Mouse (Mus musculus) MEL (cell line): ENCODE results near the gene Ank2. TPM values are rescaled to one million over a fixed set of nuclear protein-coding genes. Genes with fewer than 3 reads are reported as not detected.

Experiments
- DNase-seq: peaks from one replicate; pipeline ENCODE4 v3.0.0; 2011; ENCODE audit warnings: low read depth, low spot score
- H3K27ac ChIP-seq: 2 replicates; pipeline ENCODE4 v1.5.1; 2012; ENCODE audit warnings: low read depth, mild to moderate bottlenecking, control low read depth, low read length, moderate library complexity; ENCODE audit not compliant: control insufficient read depth
- H3K27me3 ChIP-seq, 2 experiments: fragments of 150-350 bp in 1 of 2; sonication (generic) in 1 of 2; 2 replicates each; pipeline ENCODE4 v1.6.1; 2012; ENCODE audit warnings: low read length in 2 of 2, mild to moderate bottlenecking in 2 of 2, improper control_type of control experiment in 1 of 2, moderate library complexity in 1 of 2; ENCODE audit not compliant: insufficient read depth in 2 of 2, control insufficient read depth in 1 of 2
- H3K36me3 ChIP-seq, 2 experiments: 2 replicates each; pipeline ENCODE4 v1.6.1; 2012 to 2014; ENCODE audit warnings: low read length in 2 of 2, improper control_type of control experiment in 1 of 2, inconsistent platforms in 1 of 2, mild to moderate bottlenecking in 1 of 2; ENCODE audit not compliant: insufficient read depth in 2 of 2, control insufficient read depth in 1 of 2
- H3K4me1 ChIP-seq, 2 experiments: fragments of 150-350 bp in 1 of 2; sonication (generic) in 1 of 2; 2 replicates each; pipeline ENCODE4 v1.6.1; 2012; ENCODE audit warnings: low read length in 2 of 2, improper control_type of control experiment in 1 of 2, mild to moderate bottlenecking in 1 of 2; ENCODE audit not compliant: insufficient read depth in 2 of 2, control insufficient read depth in 1 of 2
- H3K4me3 ChIP-seq, 2 experiments: fragments of 150-350 bp in 1 of 2; sonication (generic) in 1 of 2; 2 replicates each; pipeline ENCODE4 v1.5.1; 2012; ENCODE audit warnings: low read depth in 2 of 2, low read length in 2 of 2, mild to moderate bottlenecking in 2 of 2, moderate library complexity in 2 of 2, control low read depth in 1 of 2, improper control_type of control experiment in 1 of 2; ENCODE audit not compliant: control insufficient read depth in 1 of 2, insufficient read depth in 1 of 2
- H3K79me2 ChIP-seq: 2 replicates; pipeline ENCODE4 v1.6.1; 2012; ENCODE audit warnings: mild to moderate bottlenecking, low read length, moderate library complexity; ENCODE audit not compliant: control insufficient read depth, poor library complexity, insufficient read depth
- H3K9ac ChIP-seq: 2 replicates; pipeline ENCODE4 v1.6.1; 2012; ENCODE audit warnings: low read depth, mild to moderate bottlenecking, control low read depth, low read length, moderate library complexity; ENCODE audit not compliant: control insufficient read depth, poor library complexity, severe bottlenecking
- H3K9me3 ChIP-seq: fragments of 150-350 bp; sonication (generic); replicated peaks from 2 replicates; pipeline ENCODE4 v1.6.1; 2012; ENCODE audit warnings: mild to moderate bottlenecking, low read length, improper control_type of control experiment, moderate library complexity; ENCODE audit not compliant: insufficient read depth
- E2F4 ChIP-seq: IDR thresholded peaks from 2 replicates; pipeline ENCODE4 v1.6.1; 2011; ENCODE audit warnings: low read depth, low read length, improper control_type of control experiment, borderline replicate concordance
- ETS1 ChIP-seq: IDR thresholded peaks from 2 replicates; pipeline ENCODE4 v1.6.1; 2012; ENCODE audit warnings: low read depth, mild to moderate bottlenecking, inconsistent platforms, low read length, improper control_type of control experiment, moderate library complexity
- GABPA ChIP-seq: IDR thresholded peaks from 2 replicates; pipeline ENCODE4 v1.6.1; 2012; ENCODE audit warnings: low read depth, mild to moderate bottlenecking, inconsistent platforms, low read length, improper control_type of control experiment, moderate library complexity
- KAT2A ChIP-seq: conservative IDR thresholded peaks from 2 replicates; pipeline ENCODE4 v1.6.1; 2012; ENCODE audit warnings: low read depth, low read length, improper control_type of control experiment, inconsistent platforms
- MAZ ChIP-seq: IDR thresholded peaks from 2 replicates; pipeline ENCODE4 v1.6.1; 2012; ENCODE audit warnings: low read depth, mild to moderate bottlenecking, inconsistent platforms, low read length, improper control_type of control experiment
- MEF2A ChIP-seq: IDR thresholded peaks from 2 replicates; pipeline ENCODE4 v1.6.1; 2014; ENCODE audit warnings: low read depth, mild to moderate bottlenecking, inconsistent platforms, low read length, improper control_type of control experiment; ENCODE audit not compliant: poor library complexity, insufficient replicate concordance, severe bottlenecking; ENCODE audit errors: extremely low read depth
- MXI1 ChIP-seq: IDR thresholded peaks from 2 replicates; pipeline ENCODE4 v1.6.1; 2011; ENCODE audit warnings: mild to moderate bottlenecking, low read depth, low read length, improper control_type of control experiment
- MYB ChIP-seq: IDR thresholded peaks from 2 replicates; pipeline ENCODE4 v1.6.1; 2011; ENCODE audit warnings: mild to moderate bottlenecking, low read depth, low read length, improper control_type of control experiment
- MYC ChIP-seq: IDR thresholded peaks from 2 replicates; pipeline ENCODE4 v1.6.1; 2011; ENCODE audit warnings: low read depth, mild to moderate bottlenecking, low read length, improper control_type of control experiment, moderate library complexity
- NRF1 ChIP-seq: IDR thresholded peaks from 2 replicates; pipeline ENCODE4 v1.6.1; 2014; ENCODE audit warnings: low read depth, mild to moderate bottlenecking, inconsistent platforms, low read length, improper control_type of control experiment, moderate library complexity; ENCODE audit not compliant: poor library complexity, insufficient read depth, severe bottlenecking
- POLR2AphosphoS2 ChIP-seq: IDR thresholded peaks from 2 replicates; pipeline ENCODE4 v1.6.1; 2011; ENCODE audit warnings: low read length, improper control_type of control experiment
- POLR2AphosphoS5 ChIP-seq: IDR thresholded peaks from 2 replicates; pipeline ENCODE4 v1.6.1; 2012; ENCODE audit warnings: low read depth, borderline replicate concordance, mild to moderate bottlenecking, inconsistent platforms, low read length, moderate library complexity, mixed read lengths
- RAD21 ChIP-seq: IDR thresholded peaks from 2 replicates; pipeline ENCODE4 v1.6.1; 2011; ENCODE audit warnings: mild to moderate bottlenecking, low read depth, low read length, improper control_type of control experiment
- TCF12 ChIP-seq: IDR thresholded peaks from 2 replicates; pipeline ENCODE4 v1.6.1; 2014; ENCODE audit warnings: low read depth, mild to moderate bottlenecking, inconsistent platforms, low read length, improper control_type of control experiment, moderate library complexity
- USF1 ChIP-seq: IDR thresholded peaks from 2 replicates; pipeline ENCODE4 v1.6.1; 2014; ENCODE audit warnings: low read depth, mild to moderate bottlenecking, inconsistent platforms, low read length, improper control_type of control experiment, moderate library complexity
- USF2 ChIP-seq, 2 experiments: IDR thresholded peaks; 2 replicates each; pipeline ENCODE4 v1.6.1; 2011 to 2012; ENCODE audit warnings: improper control_type of control experiment in 2 of 2, low read length in 2 of 2, borderline replicate concordance in 1 of 2, inconsistent platforms in 1 of 2, low read depth in 1 of 2, mild to moderate bottlenecking in 1 of 2; ENCODE audit not compliant: insufficient read depth in 1 of 2
- ZKSCAN1 ChIP-seq: IDR thresholded peaks from 2 replicates; pipeline ENCODE4 v1.6.1; 2012; ENCODE audit warnings: low read depth, mild to moderate bottlenecking, inconsistent platforms, low read length, improper control_type of control experiment, moderate library complexity
- polyA plus RNA-seq, 2 experiments: library from polyadenylated mRNA; stranded (reverse) in 1 of 2; unstranded in 1 of 2; fragments of >175 nt in 1 of 2; fragments of >200 nt in 1 of 2; gene quantifications; 2 replicates each; pipeline versions ENCODE4 v1.2.1 to v1.2.4; 2012; ENCODE audit warnings: low replicate concordance in 2 of 2, low read depth in 1 of 2; ENCODE audit not compliant: insufficient read length in 2 of 2, insufficient read depth in 1 of 2, missing spikeins in 1 of 2
- total RNA-seq: library from RNA; depleted of rRNA; stranded (reverse); fragments of 300-350 nt; gene quantifications from 2 replicates; pipeline ENCODE4 v1.2.3, GENCODE M21; 2012

Gene Ank2
- total and polyA plus RNA-seq, 3 experiments: 2.7 to 4.5 TPM; not detected in 1

GRCm38 (mm10) chr3:126918805-126919473, 580.2 kb downstream of the Ank2 start:
- H3K27ac ChIP-seq: no peak overlapping the region
- DNase-seq: no peak
- H3K4me1 ChIP-seq: no peaks in the 10 kb centered on the region
- no peak overlapping the region for H3K9ac ChIP-seq
- TF ChIP-seq MYC (no peak), MAZ (no peak), USF1 (no peak), MXI1 (no peak), E2F4 (no peak), MEF2A (no peak), NRF1 (no peak), KAT2A (no peak), MYB (no peak), TCF12 (no peak), ETS1 (no peak), RAD21 (no peak), ZKSCAN1 (no peak), USF2 (IDR thresholded peaks at IDR 0.05; ENCODE audit: borderline replicate concordance in 1 of 2, insufficient read depth in 1 of 2, low read depth in 1 of 2, low read length in 2 of 2) (no peak), POLR2AphosphoS2 (no peak), GABPA (no peak), POLR2AphosphoS5 (no peak)
- H3K4me3 ChIP-seq: no peak overlapping the region
- no peaks in the 10 kb centered on the region for H3K9me3 ChIP-seq
- H3K27me3 ChIP-seq: no peaks in the 10 kb centered on the region
- no peaks in the 10 kb centered on the region for H3K79me2 ChIP-seq
- H3K36me3 ChIP-seq: peaks cover 0 to 4% of the 10 kb centered on the region in 2 experiments; a peak in 1 of 4 replicates

DNA sequence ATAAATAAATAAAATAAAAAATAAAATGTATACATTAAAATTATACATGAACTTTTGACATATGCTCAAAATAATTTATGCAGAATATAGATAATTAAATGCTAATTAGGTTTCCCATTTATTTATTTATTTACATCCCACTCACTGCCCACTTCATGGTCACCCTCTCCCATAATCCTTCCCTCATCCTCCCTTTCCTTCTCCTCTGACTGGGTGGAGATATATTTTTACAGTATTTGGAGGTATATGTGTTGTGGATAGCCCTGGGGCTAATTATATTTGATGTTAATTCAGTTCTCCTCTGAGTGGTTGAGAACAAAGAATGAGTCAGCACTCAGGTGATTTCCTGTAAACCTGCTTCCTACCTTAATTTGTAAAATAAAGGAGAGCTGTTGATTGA, 582.8 kb downstream of the Ank2 start:
- Histone ChIP-seq H3K27ac (no peak overlapping the region), H3K9me3 (no peaks in the 10 kb centered on the region), H3K36me3 (no peaks in the 10 kb centered on the region), H3K27me3 (no peaks in the 10 kb centered on the region), H3K4me3 (no peak overlapping the region), H3K4me1 (no peaks in the 10 kb centered on the region), H3K9ac (no peak overlapping the region), H3K79me2 (no peaks in the 10 kb centered on the region)
- TF ChIP-seq ZKSCAN1: no peak
- DNase-seq: no peak
